Mouse (Mus musculus): ENCODE measurements at regions not wholly inside any gene's neighbourhood (a gene's known extent, or its start where the extent isn't known, plus 50 kb on each side); places are given as distances from the start of the nearest gene placed in this dataset.

DNA sequence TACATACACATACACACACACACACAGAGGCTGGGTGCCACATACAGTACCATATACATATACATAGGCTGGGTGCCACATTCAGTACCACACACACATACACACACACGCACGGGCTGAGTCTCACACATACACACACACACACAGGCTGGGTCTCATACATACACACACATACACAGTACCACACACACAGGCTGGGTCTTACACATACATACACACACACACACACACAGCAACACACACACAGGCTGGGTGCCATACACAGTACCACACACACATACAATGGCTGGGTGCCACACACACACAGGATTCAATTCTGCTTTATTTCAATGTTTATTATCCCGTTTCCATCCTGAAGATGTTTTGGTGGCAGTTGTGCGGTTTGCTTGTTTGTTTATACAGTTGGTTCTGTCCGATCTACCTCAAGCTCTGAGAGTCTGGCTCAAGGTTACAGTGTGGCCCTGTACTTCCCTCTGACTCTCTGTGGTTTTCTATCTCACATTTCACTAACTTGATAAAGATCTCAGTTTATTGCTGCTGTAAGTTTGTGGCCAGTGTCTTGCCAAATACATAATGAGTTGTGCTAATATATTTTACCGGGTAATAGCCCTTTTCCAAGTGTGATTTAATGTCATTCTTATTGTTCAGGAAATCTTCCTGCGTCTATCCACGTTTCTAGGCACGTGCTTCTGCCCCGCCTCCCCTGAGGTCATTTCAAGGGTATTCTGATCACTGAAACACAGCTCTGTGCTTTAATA is 164.7 kb upstream of the Zfp637 start:
- H3K4me3 ChIP-seq (ENCODE audit: control insufficient read depth in 1 of 2, insufficient read depth in 1 of 2, low read depth in 2 of 2, low read length in 2 of 2) = no peak overlapping the region
- TF ChIP-seq ZNF384 (IDR thresholded peaks at IDR 0.05; ENCODE audit: low read depth, low read length) (no peak), TAL1 (IDR thresholded peaks at IDR 0.05; ENCODE audit: low read length) (no peak), TCF12 (IDR thresholded peaks at IDR 0.05; ENCODE audit: low read depth, low read length) (no peak), MXI1 (IDR thresholded peaks at IDR 0.05; ENCODE audit: low read depth, low read length) (no peak), JUND (IDR thresholded peaks at IDR 0.05; ENCODE audit: low read depth, low read length) (no peak), POLR2AphosphoS5 (IDR thresholded peaks at IDR 0.05; ENCODE audit: borderline replicate concordance, low read depth, low read length) (0 out of 2 replicates have a peak, but pooled peaks have one; percentile 2), MYB (IDR thresholded peaks at IDR 0.05; ENCODE audit: low read depth, low read length) (no peak), CHD2 (IDR thresholded peaks at IDR 0.05; ENCODE audit: low read length) (no peak)
- H3K79me2 ChIP-seq (ENCODE audit: control insufficient read depth, insufficient read depth, low read length, poor library complexity) = no peaks in the 10 kb centered on the region
- no peaks in the 10 kb centered on the region for H3K4me1 ChIP-seq (ENCODE audit: control insufficient read depth in 1 of 2, insufficient read depth in 2 of 2, low read length in 2 of 2)
- no peaks in the 10 kb centered on the region for H3K9me3 ChIP-seq (replicated peaks; ENCODE audit: insufficient read depth, low read length)
- no peak overlapping the region for H3K9ac ChIP-seq (ENCODE audit: control insufficient read depth, low read depth, low read length, poor library complexity, severe bottlenecking)
- no peak overlapping the region for H3K27ac ChIP-seq (ENCODE audit: control insufficient read depth, low read depth, low read length)
- no peaks in the 10 kb centered on the region for H3K36me3 ChIP-seq (ENCODE audit: control insufficient read depth in 1 of 2, insufficient read depth in 2 of 2, low read length in 2 of 2)
- DNase-seq (ENCODE audit: low read depth, low spot score) = no peak
- H3K27me3 ChIP-seq (ENCODE audit: control insufficient read depth in 1 of 2, insufficient read depth in 2 of 2, low read length in 2 of 2) = no peaks in the 10 kb centered on the region

GRCm38 (mm10) chr6:117677062-117677461 is 163.9 kb upstream of the Zfp637 start:
- Histone ChIP-seq H3K4me3 (ENCODE audit: control insufficient read depth in 1 of 2, insufficient read depth in 1 of 2, low read depth in 2 of 2, low read length in 2 of 2) (no peak overlapping the region), H3K36me3 (ENCODE audit: control insufficient read depth in 1 of 2, insufficient read depth in 2 of 2, low read length in 2 of 2) (no peaks in the 10 kb centered on the region), H3K27me3 (ENCODE audit: control insufficient read depth in 1 of 2, insufficient read depth in 2 of 2, low read length in 2 of 2) (no peaks in the 10 kb centered on the region), H3K4me1 (ENCODE audit: control insufficient read depth in 1 of 2, insufficient read depth in 2 of 2, low read length in 2 of 2) (no peaks in the 10 kb centered on the region), H3K27ac (ENCODE audit: control insufficient read depth, low read depth, low read length) (no peak overlapping the region), H3K79me2 (ENCODE audit: control insufficient read depth, insufficient read depth, low read length, poor library complexity) (no peaks in the 10 kb centered on the region), H3K9ac (ENCODE audit: control insufficient read depth, low read depth, low read length, poor library complexity, severe bottlenecking) (no peak overlapping the region), H3K9me3 (replicated peaks; ENCODE audit: insufficient read depth, low read length) (no peaks in the 10 kb centered on the region)
- DNase-seq (ENCODE audit: low read depth, low spot score) = no peak
- no peak for TF ChIP-seq MAFK (IDR thresholded peaks at IDR 0.05; ENCODE audit: borderline replicate concordance, low read depth, low read length)
- no peak for TF ChIP-seq USF1 (IDR thresholded peaks at IDR 0.05; ENCODE audit: low read depth, low read length)
- TF ChIP-seq HCFC1 (IDR thresholded peaks at IDR 0.05; ENCODE audit: low read depth, low read length) = no peak
- no peak for TF ChIP-seq E2F4 (IDR thresholded peaks at IDR 0.05; ENCODE audit: borderline replicate concordance, low read depth, low read length)
- TF ChIP-seq EP300 (IDR thresholded peaks at IDR 0.05; ENCODE audit: low read depth in 1 of 2, low read length in 2 of 2) = no peak
- TF ChIP-seq RCOR1 (IDR thresholded peaks at IDR 0.05; ENCODE audit: low read depth, low read length) = no peak
- no peak for TF ChIP-seq MXI1 (IDR thresholded peaks at IDR 0.05; ENCODE audit: low read depth, low read length)
- TF ChIP-seq SIN3A (IDR thresholded peaks at IDR 0.05; ENCODE audit: low read length) = no peak
- TF ChIP-seq CHD2 (IDR thresholded peaks at IDR 0.05; ENCODE audit: low read length) = no peak
- no peak for TF ChIP-seq RAD21 (IDR thresholded peaks at IDR 0.05; ENCODE audit: low read depth, low read length)
- TF ChIP-seq USF2 (IDR thresholded peaks at IDR 0.05; ENCODE audit: borderline replicate concordance in 1 of 2, insufficient read depth in 1 of 2, low read depth in 1 of 2, low read length in 2 of 2) = no peak
- TF ChIP-seq MAX (IDR thresholded peaks at IDR 0.05; ENCODE audit: low read length) = no peak
- no peak for TF ChIP-seq KAT2A (conservative IDR thresholded peaks at IDR 0.05; ENCODE audit: low read depth, low read length)
- TF ChIP-seq CTCF (IDR thresholded peaks at IDR 0.05 in 2 of 3, conservative IDR thresholded peaks at IDR 0.05 in 1 of 3; ENCODE audit: control insufficient read depth in 1 of 3, insufficient read depth in 1 of 3, low read depth in 2 of 3, low read length in 3 of 3, poor library complexity in 1 of 3, severe bottlenecking in 1 of 3) = no peak
- TF ChIP-seq UBTF (IDR thresholded peaks at IDR 0.05; ENCODE audit: borderline replicate concordance, insufficient read depth, low read depth, low read length) = no peak
- TF ChIP-seq NELFE (IDR thresholded peaks at IDR 0.05; ENCODE audit: low read depth, low read length) = no peak
- no peak for TF ChIP-seq GABPA (IDR thresholded peaks at IDR 0.05; ENCODE audit: low read depth, low read length)
